ENCODE assay signal across 13 mouse cellular contexts in genomic region chr6:94230918-94231317, GRCm38 (mm10). TPM values are rescaled to one million over a fixed set of nuclear protein-coding genes. Genes with fewer than 3 reads are reported as not detected.
A peak's percentile ranks its signal among the peaks of the same experiment; 100 is the strongest.
DNase-seq lines count a peak whose midpoint lies in the region; ATAC-seq lines count a peak whose summit lies in the region.
"Had no signal": no experiment of that assay in that cellular context is flagged by ENCODE, and none has a peak within 500 bp of the region (broad histone marks: within the 10 kb centered on the region; RNA-seq: fewer than 3 reads in every experiment).

No protein-coding gene starts in this region.

- no peak for DNase-seq in heart, adult 9 months (ENCODE audit: low spot score in 2 of 2)
- peak; percentile 36 to 48 for DNase-seq in lung, adult 18-20 months
- no peak for DNase-seq in lung, postnatal 10 days
- peak; percentile 44 for DNase-seq in lung, postnatal 36 days
- DNase-seq in layer of hippocampus, postnatal 25 days (ENCODE audit: extremely low spot score in 1 of 2, low spot score in 1 of 2) = no peak
- DNase-seq in adipocyte (ENCODE audit: low spot score) = no peak
- DNase-seq: cerebellum, adult 11-12 months; kidney, postnatal 10 days; midbrain, embryonic 14.5 days; thymus, postnatal 14 days had no signal

- no peaks in the 10 kb centered on the region for H3K9me3 ChIP-seq in heart, embryonic 12.5 days (replicated peaks)
- no peaks in the 10 kb centered on the region for H3K9me3 ChIP-seq in intestine, embryonic 16.5 days (ENCODE audit: control insufficient read depth, low read length)

- peak overlapping the region; percentile 36 for H3K4me2 ChIP-seq in heart, embryonic 12.5 days
- peak overlapping the region; percentile 27; the same call in 1 of the 2 replicates for H3K4me2 ChIP-seq in intestine, embryonic 16.5 days (ENCODE audit: low read depth, low read length)

- H3K36me3 ChIP-seq in heart, embryonic 12.5 days = no peaks in the 10 kb centered on the region
- H3K36me3 ChIP-seq in intestine, embryonic 16.5 days (ENCODE audit: control insufficient read depth, insufficient read depth, low read length) = no peaks in the 10 kb centered on the region

- peak overlapping the region; percentile 58 for H3K27ac ChIP-seq in heart, embryonic 12.5 days (ENCODE audit: poor library complexity, severe bottlenecking)
- H3K27ac ChIP-seq in intestine, embryonic 16.5 days (ENCODE audit: low read length) = peak overlapping the region; percentile 63

- no peak overlapping the region for H3K9ac ChIP-seq in heart, embryonic 12.5 days
- H3K9ac ChIP-seq in intestine, embryonic 16.5 days (ENCODE audit: low read depth, low read length) = no peak overlapping the region

- peak; percentile 13; the same call in 1 of the 2 replicates for ATAC-seq in heart, embryonic 12.5 days (ENCODE audit: insufficient number of reproducible peaks, low FRiP score)
- ATAC-seq in intestine, embryonic 16.5 days = peak; percentile 37
- ATAC-seq: hindbrain, embryonic 16.5 days had no signal

- WGBS in heart, embryonic 12.5 days = 8% methylated on average over 3 of the region's 3 CpGs
- 35% methylated on average over 3 of the region's 3 CpGs for WGBS in intestine, embryonic 16.5 days

- H3K4me1 ChIP-seq in heart, embryonic 12.5 days (replicated peaks) = peaks cover 65% of the 10 kb centered on the region
- peaks cover 36% of the 10 kb centered on the region for H3K4me1 ChIP-seq in intestine, embryonic 16.5 days (ENCODE audit: control insufficient read depth, insufficient read depth, low read length)

- no peak overlapping the region for H3K4me3 ChIP-seq in heart, embryonic 12.5 days
- H3K4me3 ChIP-seq in intestine, embryonic 16.5 days (ENCODE audit: low read length) = no peak overlapping the region

- H3K27me3 ChIP-seq in heart, embryonic 12.5 days (replicated peaks) = no peaks in the 10 kb centered on the region
- no peaks in the 10 kb centered on the region for H3K27me3 ChIP-seq in intestine, embryonic 16.5 days (replicated peaks; ENCODE audit: control insufficient read depth, insufficient read depth, low read length)

RNA-seq across cellular contexts. Expression of gene Magi1, which starts 52.8 kb away (rescaled TPM):
- 9.9 and 13.2 TPM in 2 replicates for polyA plus RNA-seq in heart, embryonic 12.5 days (2016; fragmentation: Nextera tagmentation; extraction: Ambion mirVana)
- polyA plus RNA-seq in intestine, embryonic 16.5 days (2015; fragmentation: Nextera tagmentation; extraction: Ambion mirVana) = 6.7 and 6.8 TPM in 2 replicates
- total RNA-seq in layer of hippocampus, postnatal 25 days (2021) = 10 to 100 TPM; 43.0 to 57.4 TPM

Comparison
In these comparisons a context has a peak if more than half of its experiments do, and no peak if none do; other contexts are left out.
1. DNase-seq: peak in lung, adult 18-20 months (2 of 2) and lung, postnatal 36 days (single experiment); none in heart, adult 9 months (0 of 2), lung, postnatal 10 days (single experiment), layer of hippocampus, postnatal 25 days (0 of 2) and adipocyte (single experiment).